25 mouse cellular contexts compared by ENCODE assay signal in genomic region chr8:47914946-47915345, GRCm38 (mm10).
A peak's percentile ranks its signal among the peaks of the same experiment; 100 is the strongest.
DNase-seq lines count a peak whose midpoint lies in the region; ATAC-seq and TF ChIP-seq lines count a peak whose summit lies in the region.
"Had no signal": no experiment of that assay in that cellular context is flagged by ENCODE, and none has a peak within 500 bp of the region (broad histone marks: within the 10 kb centered on the region; RNA-seq: fewer than 3 reads in every experiment).

No protein-coding gene starts in this region.

- no peak overlapping the region for H3K4me3 ChIP-seq in forebrain, embryonic 10.5 days
- no peak overlapping the region for H3K4me3 ChIP-seq in forebrain, embryonic 11.5 days (ENCODE audit: low read depth, low read length)
- no peak overlapping the region for H3K4me3 ChIP-seq in heart, embryonic 12.5 days
- H3K4me3 ChIP-seq in kidney, embryonic 14.5 days (ENCODE audit: low read length), result no peak overlapping the region
- H3K4me3 ChIP-seq in stomach, embryonic 15.5 days (replicated peaks), result no peak overlapping the region
- H3K4me3 ChIP-seq in stomach, postnatal 0 days (ENCODE audit: low read depth, low read length), result no peak overlapping the region
- H3K4me3 ChIP-seq: forebrain, embryonic 15.5 days; heart, embryonic 13.5 days; hindbrain, embryonic 10.5 days; intestine, embryonic 15.5 days; layer of hippocampus, adult 2 months; midbrain, embryonic 10.5 days; neural tube, embryonic 15.5 days had no signal

- TF ChIP-seq CTCF in stomach, postnatal 0 days (IDR thresholded peaks at IDR 0.05; ENCODE audit: low read depth), result no peak

- no peak for ATAC-seq in forebrain, embryonic 11.5 days (replicated peaks; ENCODE audit: low FRiP score)
- ATAC-seq in heart, embryonic 12.5 days (ENCODE audit: insufficient number of reproducible peaks, low FRiP score), result peak; percentile 29; the same call in 1 of the 2 replicates
- ATAC-seq in kidney, embryonic 14.5 days (ENCODE audit: low FRiP score, low TSS enrichment), result peak; percentile 62; the same call in 1 of the 2 replicates
- ATAC-seq in stomach, embryonic 15.5 days (ENCODE audit: insufficient read depth, low FRiP score, low read depth), result 0 out of 2 replicates have a peak, but pooled peaks have one; percentile 14
- no peak for ATAC-seq in stomach, postnatal 0 days (ENCODE audit: low FRiP score, low TSS enrichment)
- ATAC-seq: CD4-positive, CD25-positive, alpha-beta regulatory T cell, adult 4 months; forebrain, embryonic 15.5 days; intestine, embryonic 15.5 days had no signal

- no peak for TF ChIP-seq EP300 in stomach, postnatal 0 days (optimal IDR thresholded peaks at IDR 0.05)

- no peak overlapping the region for H3K9ac ChIP-seq in forebrain, embryonic 11.5 days (ENCODE audit: low read length)
- H3K9ac ChIP-seq in heart, embryonic 12.5 days, result no peak overlapping the region
- no peak overlapping the region for H3K9ac ChIP-seq in kidney, embryonic 14.5 days (ENCODE audit: low read depth, low read length)
- H3K9ac ChIP-seq in stomach, embryonic 15.5 days, result no peak overlapping the region
- H3K9ac ChIP-seq in stomach, postnatal 0 days (ENCODE audit: low read length), result no peak overlapping the region
- H3K9ac ChIP-seq: forebrain, embryonic 15.5 days; heart, embryonic 13.5 days; intestine, embryonic 15.5 days; neural tube, embryonic 15.5 days had no signal

- peaks cover 16% of the 10 kb centered on the region for H3K36me3 ChIP-seq in forebrain, embryonic 10.5 days (replicated peaks)
- no peaks in the 10 kb centered on the region for H3K36me3 ChIP-seq in forebrain, embryonic 11.5 days (ENCODE audit: control insufficient read depth, insufficient read depth, low read length)
- peaks cover 14% of the 10 kb centered on the region for H3K36me3 ChIP-seq in heart, embryonic 12.5 days
- peaks cover 2% of the 10 kb centered on the region; the same call in 1 of the 2 replicates for H3K36me3 ChIP-seq in kidney, embryonic 14.5 days (ENCODE audit: control insufficient read depth, insufficient read depth, low read length)
- 0 out of 2 replicates have a peak, but pooled peaks cover 2% of the 10 kb centered on the region for H3K36me3 ChIP-seq in stomach, embryonic 15.5 days
- no peaks in the 10 kb centered on the region for H3K36me3 ChIP-seq in stomach, postnatal 0 days (ENCODE audit: control insufficient read depth, insufficient read depth, low read length)
- H3K36me3 ChIP-seq: forebrain, embryonic 15.5 days; intestine, embryonic 15.5 days; neural tube, embryonic 15.5 days had no signal

- H3K4me2 ChIP-seq in forebrain, embryonic 11.5 days (ENCODE audit: low read depth, low read length, severe bottlenecking), result no peak overlapping the region
- H3K4me2 ChIP-seq in heart, embryonic 12.5 days, result no peak overlapping the region
- no peak overlapping the region for H3K4me2 ChIP-seq in kidney, embryonic 14.5 days (replicated peaks; ENCODE audit: low read depth, low read length)
- H3K4me2 ChIP-seq in stomach, embryonic 15.5 days, result no peak overlapping the region
- H3K4me2 ChIP-seq in stomach, postnatal 0 days (replicated peaks; ENCODE audit: low read depth), result no peak overlapping the region
- H3K4me2 ChIP-seq: forebrain, embryonic 15.5 days; heart, embryonic 13.5 days; intestine, embryonic 15.5 days; neural tube, embryonic 15.5 days had no signal

- H3K9me3 ChIP-seq in forebrain, embryonic 10.5 days, result peaks cover under 1% of the 10 kb centered on the region; the same call in 1 of the 2 replicates
- no peaks in the 10 kb centered on the region; the same call in 1 of the 2 replicates for H3K9me3 ChIP-seq in forebrain, embryonic 11.5 days (ENCODE audit: control insufficient read depth, low read length)
- peaks cover 4% of the 10 kb centered on the region for H3K9me3 ChIP-seq in heart, embryonic 12.5 days (replicated peaks)
- H3K9me3 ChIP-seq in kidney, embryonic 14.5 days (ENCODE audit: control insufficient read depth, low read length), result peaks cover under 1% of the 10 kb centered on the region; the same call in 1 of the 2 replicates
- H3K9me3 ChIP-seq in stomach, embryonic 15.5 days, result no peaks in the 10 kb centered on the region
- H3K9me3 ChIP-seq in stomach, postnatal 0 days (ENCODE audit: control insufficient read depth, low read length), result no peaks in the 10 kb centered on the region
- H3K9me3 ChIP-seq: forebrain, embryonic 15.5 days; heart, embryonic 13.5 days; hindbrain, embryonic 10.5 days; intestine, embryonic 15.5 days had no signal

- H3K4me1 ChIP-seq in forebrain, embryonic 10.5 days, result no peaks in the 10 kb centered on the region
- H3K4me1 ChIP-seq in forebrain, embryonic 11.5 days (replicated peaks; ENCODE audit: control insufficient read depth, insufficient read depth, low read length), result no peaks in the 10 kb centered on the region
- H3K4me1 ChIP-seq in heart, embryonic 12.5 days (replicated peaks), result peaks cover 15% of the 10 kb centered on the region; the same call in 1 of the 2 replicates
- no peaks in the 10 kb centered on the region for H3K4me1 ChIP-seq in kidney, embryonic 14.5 days (ENCODE audit: control insufficient read depth, insufficient read depth, low read length)
- peaks cover 6% of the 10 kb centered on the region; the same call in 1 of the 2 replicates for H3K4me1 ChIP-seq in stomach, embryonic 15.5 days
- no peaks in the 10 kb centered on the region; the same call in 1 of the 2 replicates for H3K4me1 ChIP-seq in stomach, postnatal 0 days (replicated peaks; ENCODE audit: control insufficient read depth, insufficient read depth)
- H3K4me1 ChIP-seq: forebrain, embryonic 15.5 days; hindbrain, embryonic 10.5 days; intestine, embryonic 15.5 days; midbrain, embryonic 10.5 days had no signal

- no peaks in the 10 kb centered on the region for H3K27me3 ChIP-seq in forebrain, embryonic 10.5 days (ENCODE audit: poor library complexity, severe bottlenecking)
- no peaks in the 10 kb centered on the region for H3K27me3 ChIP-seq in forebrain, embryonic 11.5 days (ENCODE audit: control insufficient read depth, insufficient read depth, low read length)
- H3K27me3 ChIP-seq in heart, embryonic 12.5 days (replicated peaks), result no peaks in the 10 kb centered on the region
- no peaks in the 10 kb centered on the region for H3K27me3 ChIP-seq in kidney, embryonic 14.5 days (ENCODE audit: control insufficient read depth, insufficient read depth, low read length)
- H3K27me3 ChIP-seq in stomach, embryonic 15.5 days (replicated peaks), result no peaks in the 10 kb centered on the region
- no peaks in the 10 kb centered on the region for H3K27me3 ChIP-seq in stomach, postnatal 0 days (ENCODE audit: control insufficient read depth, insufficient read depth, low read length)
- H3K27me3 ChIP-seq: forebrain, embryonic 15.5 days; heart, embryonic 13.5 days; intestine, embryonic 15.5 days; neural tube, embryonic 15.5 days had no signal

- WGBS in forebrain, embryonic 10.5 days, result 90% methylated on average over 7 of the region's 7 CpGs
- WGBS in forebrain, embryonic 11.5 days, result 89% methylated on average over 7 of the region's 7 CpGs
- WGBS in heart, embryonic 12.5 days, result 79% methylated on average over 7 of the region's 7 CpGs
- WGBS in kidney, embryonic 14.5 days, result 91% methylated on average over 7 of the region's 7 CpGs
- WGBS in stomach, embryonic 15.5 days, result 93% methylated on average over 7 of the region's 7 CpGs
- 93% methylated on average over 7 of the region's 7 CpGs for WGBS in stomach, postnatal 0 days

- 0 out of 2 replicates have a peak overlapping the region, but pooled peaks have one; percentile 25 for H3K27ac ChIP-seq in forebrain, embryonic 10.5 days
- no peak overlapping the region for H3K27ac ChIP-seq in forebrain, embryonic 11.5 days (ENCODE audit: low read depth, low read length)
- no peak overlapping the region for H3K27ac ChIP-seq in heart, embryonic 12.5 days (ENCODE audit: poor library complexity, severe bottlenecking)
- no peak overlapping the region for H3K27ac ChIP-seq in kidney, embryonic 14.5 days (ENCODE audit: low read depth, low read length)
- no peak overlapping the region for H3K27ac ChIP-seq in stomach, embryonic 15.5 days
- no peak overlapping the region for H3K27ac ChIP-seq in stomach, postnatal 0 days (replicated peaks)
- H3K27ac ChIP-seq: forebrain, embryonic 15.5 days; heart, embryonic 13.5 days; hindbrain, embryonic 10.5 days; intestine, embryonic 15.5 days; midbrain, embryonic 10.5 days; neural tube, embryonic 15.5 days had no signal

- DNase-seq in forebrain, embryonic 10.5 days (ENCODE audit: extremely low spot score, low spot score), result no peak
- DNase-seq in forebrain, embryonic 11.5 days (ENCODE audit: low spot score), result no peak
- DNase-seq in heart, adult 8-10 months (ENCODE audit: low spot score), result no peak
- DNase-seq in kidney, adult 8-10 months, result no peak
- DNase-seq in stomach, postnatal 0 days (ENCODE audit: low spot score), result no peak
- DNase-seq: adrenal gland, postnatal 25 days; cerebellum, adult 9-10 months; gastrocnemius, postnatal 14 days; kidney, postnatal 25 days; layer of hippocampus, postnatal 36 days; right cerebral cortex, adult 18-20 months; right cerebral cortex, postnatal 4 days; thymus, adult 18-20 months; thymus, postnatal 36 days had no signal

Comparison
In these comparisons a context has a peak if more than half of its experiments do, and no peak if none do; other contexts are left out.
1. ATAC-seq: peak in heart, embryonic 12.5 days (single experiment), kidney, embryonic 14.5 days (single experiment) and stomach, embryonic 15.5 days (single experiment); none in forebrain, embryonic 11.5 days (single experiment) and stomach, postnatal 0 days (single experiment).